Mouse (Mus musculus): ENCODE results near the gene Olfr288.

Gene Olfr288

DNA sequence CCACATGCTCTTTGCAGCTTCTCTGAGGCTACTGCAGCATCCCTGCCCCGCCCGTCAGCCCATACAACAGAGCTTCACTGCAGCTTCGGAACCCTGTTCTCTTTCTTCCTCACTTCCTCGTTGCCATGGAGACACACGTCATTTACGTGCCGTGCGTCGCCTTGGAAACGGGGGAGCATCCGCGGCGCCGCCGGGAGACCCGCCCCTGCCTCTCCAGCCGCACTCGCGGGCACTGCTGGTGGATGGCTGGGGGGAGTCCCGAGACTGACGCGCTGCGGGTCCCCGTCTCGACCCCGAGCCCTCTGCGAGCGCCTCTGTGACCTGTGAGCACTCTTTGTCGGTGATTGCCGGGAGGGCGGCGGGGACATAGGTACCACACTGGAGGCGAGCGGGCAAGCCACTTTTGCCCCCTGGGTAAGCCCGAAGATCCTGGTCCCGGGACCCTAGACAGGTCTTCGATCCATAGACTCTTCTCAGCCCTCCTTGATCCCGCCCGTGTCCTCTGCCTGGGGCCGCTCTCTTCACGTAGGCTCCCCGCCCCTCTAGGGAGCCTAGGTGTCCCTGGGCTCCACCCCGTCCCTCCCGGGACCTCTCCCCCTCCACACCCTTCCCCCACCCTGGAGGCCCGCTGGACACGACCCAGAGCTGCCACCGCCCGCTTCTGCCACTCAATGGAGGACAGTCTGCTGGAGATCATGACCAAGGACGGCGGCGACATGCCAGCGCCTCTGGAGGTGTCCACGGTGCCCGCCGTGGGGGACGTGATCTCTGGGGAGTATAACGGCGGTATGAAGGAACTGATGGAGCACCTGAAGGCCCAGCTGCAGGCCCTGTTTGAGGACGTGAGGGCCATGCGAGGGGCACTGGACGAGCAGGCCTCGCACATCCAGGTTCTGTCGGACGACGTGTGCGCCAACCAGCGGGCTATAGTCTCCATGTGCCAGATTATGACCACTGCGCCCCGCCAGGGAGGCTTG, 27.4 kb downstream of the Olfr288 start:
- no peak for DNase-seq (ENCODE audit: extremely low read depth, insufficient read length, low spot score)

DNA sequence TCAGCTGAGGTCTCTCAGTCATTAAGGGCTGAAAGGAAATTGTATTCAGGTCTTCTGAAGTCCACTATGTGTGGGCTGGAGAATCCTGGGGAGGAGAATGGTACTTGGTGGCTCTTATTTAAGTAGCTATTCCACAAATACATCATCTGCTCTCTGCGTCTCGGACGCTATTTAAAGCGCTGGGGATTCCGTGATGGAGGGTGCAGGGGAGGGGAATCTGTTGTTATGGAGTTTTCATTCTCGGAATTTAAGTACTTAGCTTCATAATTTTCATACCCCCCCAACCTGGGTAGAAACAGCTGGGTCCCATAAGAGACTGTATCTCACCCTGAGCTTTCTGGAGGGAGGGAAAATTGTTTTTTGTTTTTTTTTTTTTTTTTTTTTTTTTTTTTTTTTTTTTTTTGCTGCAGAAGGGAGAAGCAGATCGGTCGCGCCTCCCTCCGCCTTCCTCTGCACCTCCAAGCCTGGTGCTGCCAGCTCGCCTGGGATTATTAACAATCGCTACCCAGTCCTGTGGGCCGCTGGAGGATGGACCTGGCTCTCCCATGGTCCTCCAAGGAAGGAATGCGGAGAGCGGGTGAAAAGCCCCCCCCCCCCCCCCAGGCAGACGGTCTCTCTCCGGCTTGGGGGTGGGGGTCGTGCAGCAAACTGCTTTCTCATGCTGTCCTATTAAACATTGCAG, 28.2 kb downstream of the Olfr288 start, which contains the start of gene Ccdc184:
Gene Ccdc184 (plus strand): TSS at position 196 of the 682 bp plus-strand sequence.
- no peak for DNase-seq (ENCODE audit: extremely low read depth, insufficient read length, low spot score)

DNA sequence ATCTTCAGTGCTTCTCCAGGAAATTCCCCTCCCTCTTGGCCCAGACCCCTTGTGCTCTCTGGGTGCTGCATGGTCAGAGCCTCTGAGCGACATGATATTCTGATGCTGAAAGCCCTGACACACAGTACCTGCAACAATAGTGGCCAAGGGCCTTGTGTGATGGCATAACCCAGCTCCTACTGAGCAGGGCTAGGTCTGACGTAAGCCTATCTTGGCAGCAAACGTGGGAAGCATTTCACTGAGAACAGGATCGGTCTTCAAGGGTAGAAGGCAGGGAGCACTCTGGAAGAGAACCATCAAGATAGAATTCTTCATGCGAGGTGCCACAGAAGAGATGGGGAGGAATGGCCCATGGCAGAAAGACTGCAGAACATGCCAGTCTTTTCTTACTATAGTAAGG, 29.8 kb downstream of the Olfr288 start, which contains the start of gene Asb8:
Gene Asb8 (minus strand): TSS at position 101 of the 400 bp plus-strand sequence.
- DNase-seq (ENCODE audit: extremely low read depth, insufficient read length, low spot score): no peak

DNA sequence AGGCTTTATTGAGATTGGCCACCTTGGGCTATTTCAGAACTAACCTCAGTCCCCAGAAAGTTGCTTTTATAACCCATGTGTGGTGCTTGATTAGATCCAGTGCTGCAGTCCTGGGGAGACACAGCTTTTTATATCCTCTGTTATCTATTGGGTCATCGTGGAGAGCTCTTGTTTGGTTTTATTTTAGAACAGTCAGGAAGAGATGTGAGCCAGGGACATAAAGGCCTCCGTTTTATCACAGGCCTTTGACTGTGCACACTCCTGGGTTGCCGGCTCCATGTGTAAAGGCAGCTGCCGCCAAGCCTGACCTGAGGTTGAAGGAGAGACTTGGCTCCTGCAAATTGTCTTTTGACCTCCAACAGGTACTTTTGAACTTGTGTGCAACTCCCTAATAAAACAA, 32.8 kb downstream of the Olfr288 start:
- no peak for DNase-seq (ENCODE audit: extremely low read depth, insufficient read length, low spot score)

DNA sequence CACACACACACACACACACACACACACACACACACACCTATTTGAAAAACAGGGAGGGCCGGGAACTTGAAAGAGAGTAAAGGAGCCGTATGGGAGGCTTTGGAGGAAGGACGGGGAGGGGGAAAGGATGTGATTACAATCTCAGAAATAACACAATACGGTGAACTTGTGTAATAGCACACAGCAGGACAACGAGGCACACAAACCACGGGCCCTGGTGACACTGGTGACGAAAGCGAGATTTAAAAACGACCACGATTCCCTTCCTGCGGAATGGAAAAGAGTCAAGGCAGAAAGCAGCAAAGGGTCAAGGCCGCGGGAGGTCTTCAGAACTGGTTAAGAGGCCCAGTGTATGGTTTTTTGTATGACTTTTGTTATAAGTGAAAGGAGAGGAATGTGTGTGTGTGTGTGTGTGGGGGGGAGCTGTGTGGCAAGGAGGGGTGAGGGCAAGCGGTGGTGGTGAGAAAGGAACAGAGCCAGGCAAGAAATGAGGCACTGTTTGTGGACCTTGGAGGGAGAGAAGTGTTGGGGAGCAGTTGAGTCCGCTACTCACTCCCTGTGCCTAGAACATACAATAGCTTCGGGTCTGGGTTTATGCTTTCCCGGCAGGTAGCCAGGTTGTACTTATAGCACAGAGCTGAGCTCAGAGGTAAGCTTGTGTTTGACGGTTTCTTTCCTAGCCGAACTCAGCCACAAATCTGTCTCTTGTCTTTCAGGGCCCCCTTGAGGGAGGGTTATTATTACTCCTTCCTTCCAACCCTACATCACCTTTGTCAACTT, 34.1 kb downstream of the Olfr288 start:
- no peak for DNase-seq (ENCODE audit: extremely low read depth, insufficient read length, low spot score)

DNA sequence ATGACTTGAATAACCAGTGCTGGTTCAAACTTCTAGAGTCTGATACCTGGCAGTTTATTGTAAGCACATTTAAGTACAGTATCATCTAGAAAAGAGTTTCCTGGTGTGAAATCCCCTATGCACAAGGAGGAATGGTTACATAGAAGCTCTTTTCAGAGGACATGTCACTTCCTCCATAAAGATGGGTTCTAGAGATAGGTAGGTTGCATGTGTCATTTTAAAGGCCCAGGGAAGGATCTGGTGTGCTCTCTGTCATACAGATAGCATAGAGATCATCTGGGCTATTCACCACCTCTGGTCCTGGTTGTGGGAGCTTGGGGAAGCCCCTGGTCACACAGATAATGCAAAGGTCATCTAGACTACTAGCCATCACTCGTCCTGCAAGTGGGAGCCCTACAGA, 38.1 kb downstream of the Olfr288 start:
- no peak for DNase-seq (ENCODE audit: extremely low read depth, insufficient read length, low spot score)

DNA sequence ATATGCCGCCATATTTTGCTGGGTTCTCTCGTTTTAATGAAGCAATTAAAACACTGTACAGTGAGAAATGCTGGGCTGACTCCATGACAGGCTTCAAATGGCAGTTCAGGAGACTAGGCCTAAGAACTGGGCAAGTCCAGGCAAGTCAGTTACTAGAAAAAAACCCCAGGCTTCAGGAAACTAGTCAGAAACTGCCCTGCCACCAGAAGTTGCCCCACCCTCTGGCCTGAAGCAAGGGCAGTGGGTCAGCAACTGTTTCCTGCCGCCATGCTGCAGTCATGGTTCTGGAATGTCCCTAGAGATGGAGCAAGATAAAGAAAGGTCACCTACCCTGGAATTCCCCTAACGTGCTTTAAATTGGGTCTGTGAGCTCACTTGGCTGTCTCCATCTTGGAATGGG, 39.4 kb downstream of the Olfr288 start:
- DNase-seq (ENCODE audit: extremely low read depth, insufficient read length, low spot score): peak; percentile 68

DNA sequence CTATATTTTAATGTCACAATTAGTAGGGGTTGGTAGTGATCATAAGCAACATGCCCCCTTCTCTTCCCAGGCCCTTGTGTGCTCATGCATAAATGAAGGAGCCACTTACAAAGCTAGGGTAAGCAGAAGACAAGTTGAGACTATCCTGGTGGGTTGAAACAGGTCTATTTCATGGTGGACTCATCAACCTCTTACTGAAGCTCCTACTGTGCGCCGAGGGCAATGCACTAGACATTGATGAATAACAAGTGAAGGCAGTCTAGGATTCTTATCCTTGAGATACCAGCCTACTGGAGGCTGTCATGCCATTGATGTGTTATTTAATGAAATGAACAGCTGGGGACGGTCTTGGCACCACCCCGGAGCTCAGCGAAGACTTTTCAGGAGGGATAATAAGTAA, 40.1 kb downstream of the Olfr288 start:
- no peak for DNase-seq (ENCODE audit: extremely low read depth, insufficient read length, low spot score)

DNA sequence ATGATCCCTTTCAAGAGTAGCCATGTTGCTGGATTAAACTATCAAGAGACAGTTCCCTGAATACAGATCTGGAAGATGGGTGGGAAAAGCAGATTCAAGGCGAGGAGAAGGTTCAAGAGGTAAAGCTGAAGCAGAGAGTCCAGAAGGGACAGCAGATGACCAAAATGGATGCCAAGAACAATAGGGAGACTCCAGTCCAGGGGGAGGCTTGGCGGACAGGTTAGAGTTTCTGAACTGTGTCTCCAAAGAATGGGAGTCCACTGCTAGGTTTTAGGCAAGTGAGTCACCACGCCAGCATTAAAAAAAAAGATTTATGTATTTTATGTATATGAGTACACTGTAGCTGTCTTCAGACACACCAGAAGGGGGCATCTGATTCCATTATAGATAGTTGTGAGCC, 40.7 kb downstream of the Olfr288 start:
- DNase-seq (ENCODE audit: extremely low read depth, insufficient read length, low spot score): no peak

DNA sequence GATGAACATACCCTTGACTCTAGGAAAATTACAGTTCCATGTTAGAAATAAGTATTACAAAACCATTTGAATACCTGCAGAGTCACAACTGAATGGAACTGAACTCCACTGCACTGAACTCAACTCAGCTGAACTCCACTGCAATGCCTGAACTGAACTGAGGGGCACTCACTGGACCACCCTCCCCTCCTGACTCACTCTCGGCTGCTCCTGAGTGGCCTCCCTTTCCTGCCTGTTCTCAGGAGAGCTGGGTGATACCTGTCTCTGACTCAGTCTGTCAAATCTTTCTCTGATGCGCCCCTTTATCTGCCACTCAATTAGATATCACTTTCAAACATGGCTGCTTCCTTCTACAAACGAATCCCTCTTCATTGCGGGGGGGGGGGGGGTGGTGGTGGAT, 41.2 kb downstream of the Olfr288 start:
- DNase-seq (ENCODE audit: extremely low read depth, insufficient read length, low spot score): no peak

DNA sequence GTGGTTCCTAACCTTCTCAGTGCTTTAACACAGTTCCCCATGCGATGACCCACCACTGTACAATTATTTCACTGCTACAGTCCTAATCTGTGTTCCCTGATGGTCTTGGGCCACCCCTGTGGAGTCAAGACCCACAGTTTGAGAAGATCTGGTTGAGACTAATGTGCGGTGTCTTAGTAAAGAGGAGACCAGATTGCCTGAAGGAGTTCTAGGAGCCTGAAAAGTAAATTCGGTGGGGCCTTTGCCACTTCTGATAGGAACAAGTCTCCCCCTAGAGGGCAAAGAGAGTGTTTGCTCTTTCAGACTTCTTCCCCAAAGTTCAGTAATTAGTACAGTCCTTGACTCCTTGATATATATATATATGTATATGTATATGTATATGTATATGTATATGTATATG, 41.7 kb downstream of the Olfr288 start:
- DNase-seq (ENCODE audit: extremely low read depth, insufficient read length, low spot score): peak; percentile 51

DNA sequence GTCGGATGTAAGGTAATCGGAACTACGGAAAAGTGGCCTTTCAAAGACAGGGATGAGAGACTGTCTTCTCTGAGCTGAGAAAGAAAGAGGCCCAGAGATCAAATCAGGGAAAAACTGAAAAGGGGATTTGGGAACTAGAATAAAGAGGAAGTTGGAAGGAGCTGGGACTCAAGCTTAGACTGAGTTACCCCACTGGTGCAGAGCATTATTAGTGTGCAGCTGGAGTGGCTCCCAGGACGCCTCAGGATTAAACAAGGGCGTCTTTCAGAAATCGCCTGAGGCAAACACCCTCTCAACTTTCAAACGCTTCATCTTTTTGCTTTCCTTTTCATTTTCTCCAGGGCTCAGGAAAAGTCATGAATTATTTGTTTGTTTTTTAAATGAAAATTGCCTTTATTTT, 42.4 kb downstream of the Olfr288 start:
- no peak for DNase-seq (ENCODE audit: extremely low read depth, insufficient read length, low spot score)

DNA sequence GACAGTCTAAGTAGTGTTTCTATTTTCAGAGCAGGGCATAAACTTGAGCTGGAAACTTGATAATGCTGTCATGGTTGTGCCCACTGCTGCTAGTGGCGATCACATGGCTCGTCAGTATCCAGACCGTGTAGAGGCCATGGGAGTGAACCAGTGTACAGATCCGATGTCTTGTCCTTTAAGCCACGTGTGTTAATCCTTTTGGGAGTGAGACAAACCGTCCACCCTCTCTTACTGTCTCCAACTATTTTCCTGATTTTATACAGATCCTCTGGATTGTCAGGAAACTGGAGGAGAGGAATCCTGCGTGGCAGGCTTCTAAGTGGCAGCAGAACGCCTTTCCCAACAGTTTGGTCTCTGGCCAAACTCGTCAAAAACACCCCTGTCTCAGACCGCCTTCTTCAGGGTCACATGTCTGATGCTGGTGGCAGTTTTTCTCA, 46.2 kb downstream of the Olfr288 start:
- no peak for DNase-seq (ENCODE audit: extremely low read depth, insufficient read length, low spot score)

DNA sequence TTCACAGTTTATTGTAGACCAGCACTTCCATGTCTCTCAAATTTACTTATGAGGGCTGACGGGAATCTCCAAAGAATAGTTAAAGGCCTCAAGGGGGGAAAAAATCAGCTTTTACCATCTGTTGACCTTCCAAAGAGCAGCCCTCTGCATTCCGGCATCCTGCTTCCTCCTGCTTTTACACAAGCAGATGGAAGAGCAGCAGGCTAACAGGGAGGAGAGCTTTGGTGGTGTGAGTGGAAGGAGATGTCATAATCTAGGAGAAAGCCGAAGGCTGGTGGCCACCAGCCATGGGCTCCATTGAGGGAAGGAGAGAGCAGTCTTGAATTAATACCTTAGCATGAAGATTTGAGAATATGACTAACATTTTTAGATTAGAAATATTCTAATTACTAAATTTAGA, 47.0 kb downstream of the Olfr288 start:
- no peak for DNase-seq (ENCODE audit: extremely low read depth, insufficient read length, low spot score)

DNA sequence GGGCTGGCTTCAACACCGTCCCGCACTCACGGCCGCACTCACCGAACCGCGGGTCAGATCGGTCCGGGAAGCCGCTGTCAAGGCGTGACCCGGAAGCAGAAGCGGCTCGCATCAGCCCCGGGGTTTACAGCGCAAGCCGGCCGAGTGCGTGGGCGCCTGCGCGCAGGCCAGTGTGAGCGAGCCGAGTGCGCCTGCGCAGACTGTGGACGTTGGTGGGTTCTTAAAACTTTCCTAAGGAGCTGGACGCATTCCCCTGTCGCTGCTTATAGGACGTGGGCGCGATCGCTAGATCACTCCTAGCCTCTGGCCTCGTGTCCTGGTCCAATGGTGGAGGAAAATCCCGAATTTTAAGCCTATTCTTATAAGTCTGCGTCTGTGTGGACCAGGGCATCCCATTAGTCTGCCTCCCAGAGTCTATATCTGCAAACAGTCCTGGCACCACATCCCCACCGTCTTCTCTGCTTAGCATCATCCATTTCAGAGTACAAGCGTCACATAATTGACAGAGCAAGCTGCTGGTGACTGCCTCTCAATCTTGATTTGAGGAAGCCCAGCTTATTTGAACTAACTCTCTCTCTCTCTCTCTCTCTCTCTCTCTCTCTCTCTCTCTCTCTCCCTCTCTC, 49.7 kb downstream of the Olfr288 start:
- peak; percentile 96 for DNase-seq (ENCODE audit: extremely low read depth, insufficient read length, low spot score)

DNA sequence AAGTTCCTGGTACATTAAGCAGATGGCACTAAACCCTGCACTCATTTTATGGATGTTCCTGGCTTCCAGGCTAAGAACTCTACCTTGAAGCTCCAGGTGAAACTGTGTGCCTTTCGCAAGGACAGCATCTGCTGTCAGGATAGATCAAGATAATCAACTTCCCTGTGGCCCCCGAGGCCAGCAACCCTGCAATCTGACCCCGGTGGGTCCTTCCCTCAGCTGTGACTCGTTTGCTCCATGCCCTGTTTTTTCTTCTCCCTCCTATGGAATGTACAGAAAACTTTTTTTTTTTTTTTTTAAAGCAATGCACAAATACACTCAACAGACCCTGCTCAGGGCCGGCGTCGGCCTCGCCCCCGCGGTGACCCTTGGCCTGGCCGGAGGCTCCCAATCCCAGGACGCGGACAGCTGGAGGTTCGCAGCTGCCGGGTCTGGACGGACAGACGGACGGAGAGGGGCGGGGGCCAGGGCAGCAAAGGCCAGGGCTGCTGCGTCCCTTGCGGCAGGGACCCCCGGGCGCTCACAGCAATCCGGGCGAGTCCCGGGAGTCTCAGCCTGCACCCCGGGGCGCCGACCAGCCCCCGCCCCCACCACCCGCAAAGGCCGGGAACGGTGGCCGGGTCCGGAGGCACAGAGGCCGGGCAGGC, 50.4 kb downstream of the Olfr288 start:
- no peak for DNase-seq (ENCODE audit: extremely low read depth, insufficient read length, low spot score)

DNA sequence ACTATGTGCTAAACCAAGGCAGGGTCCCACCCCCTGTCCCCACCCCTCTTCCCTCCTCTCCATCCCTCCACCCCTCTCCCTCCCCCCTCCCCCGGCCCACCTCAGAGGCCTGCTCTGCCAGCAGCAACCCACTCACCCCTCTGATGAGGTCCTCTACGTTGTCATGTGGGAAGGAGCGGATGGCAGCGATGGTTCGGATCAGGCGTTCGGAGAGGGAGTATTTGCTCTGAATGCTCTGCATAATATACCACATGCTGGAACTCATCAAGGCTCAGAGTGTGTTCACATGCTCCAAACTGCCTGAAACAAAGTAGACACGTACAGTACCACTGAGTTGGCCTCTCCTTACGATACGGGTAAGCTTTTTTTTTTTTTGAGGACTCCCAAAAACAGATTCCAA, 52.8 kb downstream of the Olfr288 start:
- no peak for DNase-seq (ENCODE audit: extremely low read depth, insufficient read length, low spot score)

DNA sequence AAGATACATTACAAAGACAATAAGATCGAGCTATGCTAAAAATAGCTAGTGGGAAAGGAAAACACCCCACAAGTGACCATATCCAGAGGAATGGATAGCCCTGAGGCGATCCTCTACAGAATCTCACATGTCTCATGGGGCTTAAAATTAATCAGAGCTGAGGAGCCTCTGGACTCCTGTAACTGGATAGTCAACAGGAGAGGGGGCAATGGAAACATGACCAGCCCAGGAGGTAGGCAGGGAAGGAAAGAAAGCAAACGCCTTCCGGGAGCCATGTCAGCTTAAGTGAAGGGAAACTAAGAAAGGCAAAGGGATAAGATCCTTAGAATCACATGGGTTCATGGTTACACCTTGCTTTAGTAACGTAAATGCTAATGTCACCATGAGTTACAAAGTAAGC, 54.5 kb downstream of the Olfr288 start:
- no peak for DNase-seq (ENCODE audit: extremely low read depth, insufficient read length, low spot score)

DNA sequence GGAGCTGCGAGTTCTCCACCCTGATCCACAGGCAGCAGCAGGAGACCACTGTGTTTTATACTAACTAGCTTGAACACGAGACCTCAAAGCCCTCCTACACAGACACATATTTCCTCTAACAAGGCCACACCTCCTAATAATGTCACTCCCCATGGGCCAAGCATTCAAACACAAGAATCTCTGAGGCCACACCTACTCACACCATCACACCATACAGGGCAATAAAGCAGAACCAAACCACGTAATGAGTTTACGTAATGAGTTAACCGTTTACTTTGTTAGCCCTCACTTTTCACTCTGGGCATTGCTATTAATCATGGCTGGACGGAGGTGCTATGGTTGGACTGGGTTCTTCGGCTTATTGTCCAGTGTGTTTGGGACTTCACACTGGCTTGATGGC, 55.6 kb downstream of the Olfr288 start:
- DNase-seq (ENCODE audit: extremely low read depth, insufficient read length, low spot score): no peak

DNA sequence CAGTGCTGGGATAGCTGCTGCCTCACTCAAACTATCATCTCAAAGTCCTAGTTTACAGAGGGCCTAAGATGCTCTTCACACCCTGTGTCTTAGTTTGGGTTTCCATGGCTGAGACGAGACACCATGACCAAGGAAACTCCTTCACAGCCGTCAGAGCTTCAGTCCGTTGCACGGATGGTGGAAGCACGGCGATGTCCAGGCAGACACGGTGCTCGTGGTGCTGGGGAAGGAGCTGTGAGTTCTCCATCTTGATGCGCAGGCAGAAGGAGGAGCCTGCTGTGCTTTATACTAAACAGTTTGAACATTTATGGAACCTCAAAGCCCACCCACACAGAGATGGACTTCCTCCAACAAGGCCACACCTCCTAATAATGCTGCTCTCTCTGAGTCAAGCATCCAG, 58.5 kb downstream of the Olfr288 start:
- DNase-seq (ENCODE audit: extremely low read depth, insufficient read length, low spot score): no peak
